Mouse (Mus musculus) frontal cortex, postnatal 10 days (tissue): ENCODE results near the gene Lnpk.

Source experiments
- DNase-seq, 2 experiments: peaks; one replicate each; pipeline ENCODE4 v3.0.0; 2022; ENCODE audit warnings: low spot score in 2 of 2, mixed read lengths in 1 of 2

The Lnpk gene

DNA sequence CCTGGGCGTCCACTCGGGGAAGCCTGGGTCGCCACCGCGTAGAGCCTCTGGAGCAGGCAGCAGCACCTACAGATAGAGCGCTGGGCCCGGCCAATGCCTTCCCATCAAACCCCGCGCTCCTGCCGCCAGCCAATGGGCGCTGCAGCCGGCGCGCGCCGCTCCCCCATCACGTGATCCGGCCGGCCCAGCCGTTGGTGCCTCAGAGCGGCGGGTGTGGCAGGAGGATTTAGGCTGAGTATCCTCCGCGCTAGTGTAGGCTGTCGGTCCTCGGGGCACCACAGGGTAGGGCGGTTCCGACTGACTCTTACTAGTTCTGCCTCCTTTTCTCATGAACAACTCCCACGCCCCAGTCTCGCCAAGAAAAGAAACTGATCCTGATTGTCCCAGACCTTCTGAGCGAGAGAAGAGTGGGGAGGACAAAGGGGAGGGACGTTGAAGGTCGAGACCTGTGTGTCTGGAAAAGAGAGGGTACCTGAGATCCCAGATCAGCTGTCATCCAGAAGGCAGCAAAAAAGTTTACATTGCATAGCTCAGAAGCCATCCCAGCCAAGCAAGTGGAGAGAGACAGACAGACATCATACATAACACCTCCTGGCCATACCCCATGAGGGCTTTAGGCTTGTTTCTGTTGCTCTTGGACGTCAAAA lies at the start of gene Lnpk:
Gene Lnpk, minus strand, starts transcription at position 593 of the 647 bp plus-strand sequence.
- DNase-seq, result peak; percentile 81 to 91

DNA sequence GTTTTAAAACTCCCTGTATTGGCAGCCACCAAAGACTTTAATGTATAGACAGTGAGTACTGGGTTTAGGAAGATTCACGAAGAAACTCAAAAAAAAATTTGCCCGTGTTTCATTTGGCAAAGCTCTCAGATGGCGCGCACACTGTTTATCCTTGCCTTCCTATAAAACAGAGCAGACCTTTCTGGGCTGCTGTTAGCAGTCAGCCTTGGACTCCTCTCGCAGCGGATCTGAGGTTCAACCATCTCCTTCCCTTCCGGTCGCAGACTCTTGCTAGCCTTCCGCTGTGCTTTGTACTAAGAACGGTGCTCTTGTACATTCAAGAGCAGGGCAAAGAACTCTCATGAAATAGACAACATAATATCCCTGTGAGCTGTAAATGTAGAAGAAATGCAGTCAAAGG lies 41.1 kb upstream of the Lnpk start:
- DNase-seq, result no peak

DNA sequence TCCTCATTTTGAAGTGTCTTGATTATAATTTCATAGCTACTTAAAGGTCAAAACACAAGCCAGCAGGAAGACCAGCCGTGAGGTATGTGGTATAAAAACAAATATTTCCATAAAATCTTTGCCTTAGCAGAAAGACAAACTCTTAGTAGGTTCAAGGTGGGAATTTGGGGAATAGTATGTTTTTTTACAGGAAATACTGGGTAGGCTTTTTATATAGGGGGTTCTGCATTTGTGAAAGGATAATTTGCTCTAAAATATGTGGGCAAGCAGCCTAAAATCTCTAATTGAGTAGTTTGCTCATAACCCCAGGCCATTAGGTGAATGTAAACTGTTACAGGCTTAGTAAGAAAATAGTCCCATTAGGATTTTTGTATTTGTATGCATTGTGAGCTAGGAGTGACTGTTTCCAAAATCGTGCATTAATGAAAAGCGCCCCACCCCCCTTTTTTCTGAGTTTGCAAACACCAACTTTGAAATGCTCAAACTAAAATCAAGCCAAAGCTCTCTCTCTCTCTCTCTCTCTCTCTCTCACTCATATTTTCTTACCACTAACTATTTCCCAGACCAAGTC lies 40.5 kb upstream of the Lnpk start:
- no peak for DNase-seq

DNA sequence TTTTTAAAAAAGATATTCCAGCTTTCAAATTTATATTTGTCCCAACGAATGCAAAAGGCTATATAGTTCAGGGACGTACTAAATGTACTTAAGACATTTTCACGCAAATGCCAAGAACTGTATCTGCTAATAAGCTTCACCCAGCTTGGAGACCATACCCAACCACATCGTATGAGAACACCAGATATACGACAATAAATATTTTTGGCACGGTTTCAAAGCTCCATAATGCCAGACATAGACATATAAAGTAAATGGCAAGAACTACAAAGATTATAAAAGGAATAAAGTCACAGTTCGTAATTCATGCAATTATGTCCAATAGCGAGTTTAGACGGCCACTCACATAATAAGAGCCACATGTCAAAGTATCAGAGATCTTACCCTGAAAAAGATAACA lies 38.5 kb upstream of the Lnpk start:
- DNase-seq, result no peak

DNA sequence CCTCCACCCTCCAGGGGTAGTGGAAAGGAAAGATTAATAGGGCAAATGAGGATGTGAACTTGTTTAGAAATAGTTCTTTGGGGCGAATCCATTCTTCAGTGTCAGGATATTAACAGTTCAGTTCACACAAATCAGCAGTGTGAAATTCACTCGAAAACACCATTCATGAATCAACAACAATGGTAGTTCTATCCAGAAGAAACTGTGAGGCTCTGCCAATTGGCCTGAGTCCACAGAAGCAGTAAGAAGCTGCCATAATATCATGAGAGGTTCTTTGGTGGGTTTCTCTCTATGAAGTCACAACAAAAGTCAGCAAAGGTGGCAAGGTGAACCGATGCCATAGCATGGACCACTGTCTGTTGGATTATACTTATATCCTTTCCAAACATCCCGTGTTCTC lies 32.2 kb upstream of the Lnpk start:
- DNase-seq, result no peak

DNA sequence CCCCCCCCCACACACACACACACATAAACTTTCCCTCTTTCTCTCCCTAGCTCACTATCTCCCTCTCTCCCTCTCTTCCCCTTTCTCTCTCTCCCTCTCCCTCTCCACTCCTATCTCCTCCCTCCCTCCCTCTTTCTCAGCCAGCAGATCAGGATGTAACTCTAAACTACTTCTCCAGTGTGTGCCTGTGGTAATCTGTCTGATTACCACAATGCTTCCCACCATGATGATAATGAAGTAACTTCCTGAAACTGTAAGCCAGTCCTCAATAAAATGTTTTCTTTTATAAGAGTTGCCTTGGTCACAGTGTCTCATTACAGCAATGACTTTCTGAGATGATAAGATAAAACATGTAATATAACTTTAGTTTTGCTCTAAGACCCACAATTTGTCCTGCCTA lies 30.1 kb upstream of the Lnpk start:
- no peak for DNase-seq

DNA sequence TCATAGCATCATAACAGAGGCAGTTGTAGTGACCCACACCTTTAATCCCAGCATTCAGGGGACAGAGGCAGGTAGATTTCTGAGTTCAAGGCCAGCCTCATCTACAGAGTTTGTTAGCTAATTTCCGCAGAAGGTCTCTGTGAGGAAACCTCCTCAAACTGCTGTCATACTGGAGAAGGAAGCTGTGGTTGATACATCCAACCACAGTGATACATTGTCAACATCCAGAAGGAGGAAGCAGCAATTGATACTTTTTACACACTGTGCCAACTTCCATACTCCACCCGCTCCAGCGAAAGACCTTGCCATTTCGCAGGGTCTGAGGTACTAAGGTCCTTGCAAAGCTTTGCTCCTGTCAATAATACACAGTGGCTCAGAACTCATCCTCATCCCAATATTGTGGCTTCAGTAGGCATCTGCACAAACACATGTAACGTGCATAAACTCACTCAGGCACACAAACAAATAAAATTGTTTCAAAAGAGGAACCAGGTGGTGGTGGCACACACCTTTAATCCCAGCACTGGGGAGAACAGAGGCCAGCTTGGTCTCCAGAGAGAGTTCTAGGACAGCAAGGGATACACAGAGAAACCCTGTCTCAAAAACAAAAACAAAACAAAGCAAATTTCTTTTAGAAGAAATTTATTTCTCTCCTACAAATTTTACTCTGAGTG lies 27.0 kb upstream of the Lnpk start:
- DNase-seq, result no peak

DNA sequence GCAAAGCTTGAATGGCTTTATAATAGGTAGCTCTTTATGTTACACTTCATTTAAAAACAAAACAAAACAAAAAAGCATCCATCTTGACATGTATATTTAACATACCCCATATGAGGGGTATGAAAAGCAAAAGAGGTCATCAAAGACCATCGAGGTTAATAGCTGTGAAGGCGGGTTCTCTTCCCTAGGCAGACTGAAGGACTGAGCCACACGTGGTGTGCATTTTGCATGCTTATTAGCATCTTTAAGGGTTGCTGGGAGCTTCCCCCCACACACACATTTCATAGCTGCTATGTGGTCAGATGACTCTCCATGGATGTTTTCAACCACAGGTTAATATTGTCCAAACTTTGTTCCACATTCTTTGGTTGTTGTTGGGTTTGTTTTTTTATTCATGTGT lies 24.8 kb upstream of the Lnpk start:
- no peak for DNase-seq

DNA sequence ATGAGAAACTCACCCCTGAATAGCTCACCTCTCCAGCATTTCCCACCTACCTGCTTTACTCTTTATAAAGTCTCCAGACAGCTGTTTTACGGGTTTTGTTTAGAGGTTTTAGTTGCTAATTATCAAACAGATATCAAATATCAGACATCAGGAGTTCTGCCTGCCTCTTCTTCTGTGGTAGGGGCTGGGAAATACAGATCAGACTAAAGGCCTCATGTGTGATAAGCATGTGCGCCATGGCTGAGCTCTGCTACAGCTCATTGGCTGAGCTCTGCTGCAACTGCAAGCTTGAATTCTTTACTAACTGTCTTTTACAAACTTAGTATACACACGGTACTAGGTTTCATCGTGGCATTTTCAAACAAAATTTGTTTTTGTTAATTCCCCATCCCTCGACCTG lies 23.2 kb upstream of the Lnpk start:
- no peak for DNase-seq

DNA sequence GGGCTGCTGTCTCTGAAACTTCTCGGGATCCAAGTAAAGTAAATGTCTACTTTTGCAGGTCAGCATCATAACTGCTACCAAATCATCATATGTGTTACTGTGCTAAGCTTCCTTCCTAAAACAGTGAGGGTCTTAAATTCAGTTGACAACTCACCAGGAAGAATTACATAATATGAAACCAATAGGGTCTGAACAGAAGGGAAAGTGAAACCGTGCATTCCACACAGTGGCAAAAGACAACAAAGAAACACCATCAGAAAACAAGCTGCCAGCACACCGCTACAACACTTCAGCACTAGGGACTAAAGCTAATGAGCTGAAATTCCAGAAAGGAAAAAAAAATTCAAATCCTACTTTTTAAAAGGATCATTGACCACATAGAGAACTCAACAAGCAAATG lies 17.9 kb upstream of the Lnpk start:
- DNase-seq, result no peak

DNA sequence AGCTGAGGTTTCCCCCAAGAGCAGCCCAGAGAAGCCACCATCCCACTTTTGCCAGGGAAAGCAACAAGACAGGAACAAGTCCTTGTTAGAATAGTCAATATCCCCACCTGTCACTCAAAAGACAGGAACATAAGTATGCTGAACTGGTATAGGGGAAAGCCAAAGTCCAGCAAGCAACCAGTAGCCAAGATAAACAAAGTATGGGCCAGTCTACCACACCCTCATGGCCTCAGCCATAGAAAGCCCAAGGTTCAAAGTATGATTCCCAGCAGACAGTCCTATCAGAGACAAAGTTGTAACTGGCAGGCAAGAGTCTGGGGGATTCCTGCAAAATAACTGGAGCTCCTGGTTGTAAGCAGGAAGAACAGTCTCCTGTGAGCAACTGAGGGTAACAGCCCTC lies 16.9 kb upstream of the Lnpk start:
- no peak for DNase-seq

DNA sequence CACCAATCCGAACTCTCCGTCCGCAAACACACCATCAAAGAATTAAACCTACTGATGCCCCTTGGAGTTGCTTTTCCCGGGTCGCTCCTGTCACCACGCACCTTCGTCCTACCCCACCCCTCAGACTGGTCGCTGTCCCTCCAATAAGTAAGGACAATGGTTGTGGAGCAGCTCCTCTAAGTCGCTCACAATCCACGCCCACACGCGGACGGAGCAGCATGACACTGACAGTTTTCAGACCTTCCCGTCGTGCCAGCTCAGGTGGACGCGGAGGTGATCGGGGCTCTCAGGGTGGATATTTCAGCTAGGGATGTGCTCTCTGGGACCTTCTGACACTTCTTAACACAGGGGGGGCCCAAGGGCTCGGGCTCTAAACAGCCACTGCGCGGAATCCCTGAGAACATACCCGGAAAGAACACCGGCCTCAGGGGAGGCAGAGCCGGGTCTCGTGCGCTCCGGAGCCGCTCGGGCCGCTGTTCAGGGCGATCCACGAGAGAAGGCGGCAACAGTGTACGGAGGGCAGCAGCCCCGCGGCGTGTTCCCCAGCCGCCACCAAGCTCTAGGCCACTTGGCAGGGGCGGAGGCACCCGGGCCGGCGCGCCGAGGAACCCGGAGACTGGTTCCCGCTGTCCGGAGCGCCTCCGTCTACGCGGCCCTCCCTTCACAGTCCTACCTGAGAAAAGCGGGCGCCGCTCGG lies 941 bp downstream of the Lnpk start:
- DNase-seq, result peak in 1 of 2 experiments; percentile 24

DNA sequence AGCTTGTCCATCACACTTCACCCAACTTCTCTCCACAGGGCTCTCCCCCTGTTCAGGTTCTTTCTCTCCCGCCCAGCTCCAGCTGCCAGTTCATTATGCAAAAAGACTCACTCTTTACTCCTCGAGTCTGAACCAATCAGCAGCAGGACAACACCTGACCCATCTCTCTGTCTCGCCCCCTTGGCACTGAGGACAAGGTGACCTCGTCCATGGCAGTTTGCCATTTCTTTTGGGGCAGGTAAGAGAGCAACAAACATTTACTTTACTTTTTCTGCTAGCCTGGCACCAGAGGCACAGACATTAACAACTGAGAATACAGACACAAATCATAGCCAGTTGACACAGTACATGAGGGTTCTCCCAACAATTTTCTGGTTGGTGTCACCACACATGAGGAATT lies 8.8 kb downstream of the Lnpk start:
- no peak for DNase-seq

DNA sequence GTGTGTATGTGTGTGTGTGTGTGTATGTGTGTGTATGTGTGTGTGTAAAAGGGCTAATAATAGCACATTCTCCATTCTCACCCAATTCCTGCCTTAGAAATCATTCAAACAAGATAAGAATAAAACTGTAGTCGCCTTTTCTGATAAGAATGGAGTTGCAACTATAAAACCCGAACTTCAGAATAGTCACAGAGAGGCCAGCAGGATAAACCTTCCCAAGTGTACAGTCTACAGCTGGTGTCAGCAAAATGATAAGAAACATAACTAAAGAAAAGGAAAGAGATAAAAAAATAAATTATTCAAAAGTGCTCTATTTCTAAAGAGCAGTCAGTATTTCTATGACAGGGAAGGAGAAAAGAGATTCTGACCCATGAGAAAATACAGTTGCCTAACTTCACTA lies 19.4 kb downstream of the Lnpk start:
- DNase-seq, result no peak

DNA sequence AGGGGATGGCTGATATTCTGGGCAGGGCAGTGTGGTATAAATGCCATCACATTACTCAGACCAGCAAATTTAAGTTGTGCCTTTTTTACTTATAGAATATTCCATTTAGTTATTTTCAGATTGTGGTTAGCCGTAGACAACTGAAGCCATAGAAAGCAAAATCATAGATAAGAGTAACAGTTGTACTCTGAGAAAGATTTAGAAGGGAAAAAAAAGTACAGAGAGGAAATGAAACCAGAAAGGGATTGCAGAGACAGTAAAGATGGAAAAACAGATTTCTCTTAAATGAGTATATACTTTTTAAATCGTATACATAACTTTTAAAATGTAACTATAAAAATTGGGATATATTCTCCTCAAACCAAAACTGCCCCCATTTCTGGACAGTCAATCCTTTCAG lies 20.1 kb downstream of the Lnpk start:
- no peak for DNase-seq

DNA sequence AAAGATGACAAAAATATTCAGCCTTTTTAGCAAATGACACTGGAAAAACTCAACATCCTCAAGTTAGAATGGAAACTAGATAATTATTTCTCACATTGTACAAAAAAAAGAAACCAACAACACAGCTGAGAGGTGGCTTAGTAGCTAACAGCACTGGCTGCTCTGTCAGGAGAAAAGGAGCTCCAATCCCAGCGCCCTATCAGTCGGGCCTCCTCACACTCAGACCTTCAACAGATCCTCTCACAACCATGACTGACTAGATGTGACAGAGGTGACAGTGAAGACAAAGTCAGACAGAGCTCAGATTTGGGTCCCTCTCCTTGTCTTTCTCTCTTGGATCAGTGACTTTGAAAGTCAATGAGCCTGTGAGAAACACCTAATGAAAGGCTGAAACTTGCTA lies 21.8 kb downstream of the Lnpk start:
- no peak for DNase-seq

DNA sequence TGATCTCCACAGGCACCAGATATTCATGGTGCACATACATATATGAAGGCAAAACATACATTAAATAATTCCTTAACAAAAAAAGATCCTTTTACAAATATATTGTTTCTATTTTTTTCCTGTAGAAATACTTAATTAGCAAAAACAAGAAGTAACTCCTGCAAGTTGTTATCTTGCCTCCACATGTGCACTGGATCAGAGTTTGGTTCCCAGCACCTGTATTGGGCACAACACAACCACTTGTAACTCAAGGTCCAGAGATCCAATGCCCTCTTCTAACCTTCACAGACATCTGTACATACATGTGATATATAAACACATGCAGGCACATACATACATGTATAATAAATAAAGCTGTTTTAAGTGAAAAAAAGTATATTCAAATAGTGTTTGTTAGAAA lies 27.3 kb downstream of the Lnpk start:
- no peak for DNase-seq

DNA sequence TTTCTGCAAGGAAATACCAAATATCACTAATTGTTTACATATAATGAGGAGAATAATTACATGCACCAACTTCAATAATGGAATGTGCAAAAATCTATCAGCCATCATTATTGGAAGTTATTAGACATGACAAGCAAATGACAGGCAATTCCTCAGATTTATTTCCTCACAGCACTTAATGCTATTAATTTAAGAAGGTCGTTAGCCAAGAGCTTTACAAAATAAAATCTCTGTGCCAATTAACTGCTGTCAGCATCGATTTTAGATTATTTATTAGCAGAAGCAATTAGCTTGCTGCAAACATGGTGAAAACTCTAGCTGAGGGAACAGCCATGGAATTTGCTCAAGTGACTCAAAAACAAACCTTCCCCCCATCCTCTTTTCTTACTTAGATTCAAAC lies 30.9 kb downstream of the Lnpk start:
- no peak for DNase-seq

DNA sequence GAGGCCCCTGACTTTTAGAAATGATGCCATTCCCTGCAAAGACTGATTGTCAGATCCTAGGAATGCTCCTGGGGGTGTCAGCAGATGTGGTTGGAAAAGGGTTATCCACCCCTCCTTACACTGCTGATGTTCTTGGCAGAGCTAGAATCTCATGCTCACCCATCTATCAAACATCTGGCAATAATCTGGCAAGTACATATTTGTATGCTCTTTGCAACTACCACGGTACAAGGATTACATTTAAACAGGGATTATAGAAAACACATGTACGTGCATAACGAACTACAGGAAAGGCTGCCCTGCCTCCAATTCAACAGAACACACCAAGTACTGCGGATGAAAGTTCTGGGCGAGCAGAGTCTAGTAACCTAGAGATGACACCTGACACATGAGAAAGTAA lies 70.9 kb downstream of the Lnpk start:
- DNase-seq, result no peak

DNA sequence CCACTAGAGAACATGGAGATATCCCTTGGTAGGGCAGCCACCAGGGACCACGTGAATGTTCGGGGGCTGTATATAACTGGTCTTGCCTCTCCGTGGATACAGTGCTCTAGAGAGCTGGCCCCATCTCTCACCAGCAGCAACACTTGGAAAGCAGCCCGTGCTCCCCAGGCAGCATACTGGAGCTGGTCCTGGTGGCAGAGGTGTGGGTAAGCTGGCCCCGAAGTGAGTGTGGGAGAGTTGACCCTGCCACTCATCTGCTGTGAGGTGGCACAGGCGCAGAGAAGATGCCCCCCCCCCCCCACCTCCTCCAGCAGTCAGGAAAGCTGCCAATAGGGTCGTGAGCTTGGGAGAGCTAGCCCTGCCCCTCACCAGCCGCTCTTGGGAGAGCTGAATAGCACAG lies 72.8 kb downstream of the Lnpk start:
- no peak for DNase-seq

DNA sequence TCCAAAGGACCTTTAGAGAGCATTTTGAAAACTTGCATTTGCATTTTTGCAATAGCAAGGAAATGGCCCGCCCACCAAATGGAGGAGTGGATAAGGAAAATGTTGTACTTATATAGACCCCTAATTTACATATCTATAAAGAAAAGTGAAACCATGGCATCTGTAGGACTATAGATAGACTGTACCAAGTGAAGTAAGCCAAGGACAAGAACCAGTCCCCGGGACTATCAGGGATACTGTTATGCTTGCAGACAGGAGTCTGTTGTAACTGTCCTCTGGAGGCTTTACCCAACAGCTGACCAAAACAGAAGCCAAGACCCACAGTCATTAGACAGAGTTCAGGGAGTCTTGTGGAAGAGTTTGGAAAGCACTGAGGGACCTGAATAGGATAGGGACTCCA lies 78.9 kb downstream of the Lnpk start:
- no peak for DNase-seq

DNA sequence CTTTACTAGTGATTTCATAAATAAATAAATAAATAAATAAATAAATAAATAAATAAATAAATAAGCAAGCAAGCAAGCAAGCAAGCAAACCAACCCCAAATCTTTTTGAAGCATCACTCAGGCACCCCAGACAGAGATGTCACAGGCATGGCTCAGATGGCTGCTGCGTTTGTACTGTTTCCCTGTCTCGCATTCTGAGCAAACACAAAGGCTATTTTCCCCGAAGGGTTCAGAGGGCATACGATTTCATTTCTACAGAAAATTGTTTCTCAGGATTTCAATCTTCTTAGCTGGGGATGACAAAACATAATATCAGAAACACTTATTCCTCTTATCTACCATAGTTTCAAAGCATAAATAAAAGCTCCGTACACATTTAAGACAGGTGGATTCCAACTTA lies 81.4 kb downstream of the Lnpk start:
- DNase-seq, result no peak

DNA sequence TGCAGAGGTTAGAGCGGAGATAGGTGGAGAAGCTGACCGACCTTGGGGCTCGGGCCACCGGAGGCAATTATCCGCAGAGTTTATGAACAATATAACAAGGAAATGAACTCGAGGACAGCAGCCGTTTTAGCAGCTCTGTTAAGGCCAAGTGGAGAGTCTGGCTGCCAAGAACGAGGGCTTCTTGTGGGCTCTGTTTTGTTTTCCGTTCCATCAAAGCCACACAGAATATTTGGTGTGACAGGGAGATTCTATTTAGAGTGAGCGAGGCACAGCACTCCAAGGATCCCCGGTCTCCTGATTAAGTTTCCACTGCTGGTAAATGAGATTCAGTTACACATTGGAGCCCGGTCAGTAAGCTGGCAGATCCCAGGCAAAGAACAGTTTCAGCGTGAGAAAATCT lies 87.8 kb downstream of the Lnpk start:
- DNase-seq, result no peak
